Mouse (Mus musculus) heart, adult 2 months (tissue): ENCODE measurements at regions not wholly inside any gene's neighbourhood (a gene's known extent, or its start where the extent isn't known, plus 50 kb on each side); places are given as distances from the start of the nearest gene placed in this dataset.

ENCODE experiments used
- DNase-seq, 2 experiments: peaks; one replicate each; pipeline ENCODE4 v3.0.0; 2021
- H3K27ac ChIP-seq: fragments of 200-600 bp; 2 replicates; pipeline ENCODE4 v1.8.1; 2022
- H3K27me3 ChIP-seq: fragments of 200-500 bp; 2 replicates; pipeline ENCODE4 v1.6.1; 2012; ENCODE audit warnings: mild to moderate bottlenecking, low read length, inconsistent platforms, mixed read lengths; ENCODE audit not compliant: control insufficient read depth, insufficient read depth
- H3K36me3 ChIP-seq: fragments of 200-500 bp; 2 replicates; pipeline ENCODE4 v1.6.1; 2012; ENCODE audit warnings: low read length, inconsistent platforms; ENCODE audit not compliant: control insufficient read depth, insufficient read depth
- H3K4me1 ChIP-seq: fragments of 200-500 bp; 2 replicates; pipeline ENCODE4 v1.6.1; 2011; ENCODE audit warnings: low read length; ENCODE audit not compliant: control insufficient read depth, insufficient read depth
- H3K4me3 ChIP-seq: fragments of 200-600 bp; 2 replicates; pipeline ENCODE4 v1.8.1; 2022
- H3K79me2 ChIP-seq: fragments of 200-500 bp; replicated peaks from 2 replicates; pipeline ENCODE4 v1.6.1; 2012; ENCODE audit warnings: mild to moderate bottlenecking, inconsistent platforms, low read length, moderate library complexity, mixed read lengths; ENCODE audit not compliant: control insufficient read depth, insufficient read depth
- H3K9ac ChIP-seq: fragments of 200-500 bp; 2 replicates; pipeline ENCODE4 v1.6.1; 2012; ENCODE audit warnings: low read depth, mild to moderate bottlenecking, control low read depth, inconsistent platforms, low read length, mixed read lengths
- CTCF ChIP-seq: fragments of 200-600 bp; IDR thresholded peaks from 2 replicates; pipeline ENCODE4 v1.8.1; 2022; ENCODE audit warnings: antibody characterized with exemption, mild to moderate bottlenecking, moderate library complexity
- EP300 ChIP-seq: fragments of 200-500 bp; IDR thresholded peaks from 2 replicates; pipeline ENCODE4 v1.6.1; 2011; ENCODE audit warnings: low read depth, low read length, control low read depth; ENCODE audit not compliant: insufficient read depth
- POLR2A ChIP-seq: fragments of 200-500 bp; IDR thresholded peaks from 2 replicates; pipeline ENCODE4 v1.6.1; 2011; ENCODE audit warnings: mild to moderate bottlenecking, low read depth, low read length, control low read depth; ENCODE audit not compliant: insufficient read depth
- WGBS: fragments of 180-500 bp; shearing (Covaris S2); methylation state at CpG from one replicate; pipeline ENCODE4 v1.1.7; 2018; 5-methylcytosine and 5-hydroxymethylcytosine counted together
- intact Hi-C: fragments of 180-260 bp; cut with DNase I; formaldehyde crosslinking; loops from one replicate; pipeline ENCODE4 v1.15.1; 2025

GRCm38 (mm10) chr9:23137682-23138210 lies 85.1 kb upstream of the Bmper start:
- no peak for TF ChIP-seq EP300
- TF ChIP-seq CTCF, result no peak
- TF ChIP-seq POLR2A, result no peak
- 40% methylated on average over 5 of the region's 5 CpGs for WGBS
- peak in 1 of 2 experiments; percentile 5 for DNase-seq
- intact Hi-C loops, result no loop called here
- Histone ChIP-seq H3K27me3 (no peaks in the 10 kb centered on the region), H3K27ac (no peak overlapping the region), H3K36me3 (no peaks in the 10 kb centered on the region), H3K79me2 (no peaks in the 10 kb centered on the region), H3K9ac (no peak overlapping the region), H3K4me3 (no peak overlapping the region), H3K4me1 (peaks cover 3% of the 10 kb centered on the region)

GRCm38 (mm10) chr9:23139580-23140162 lies 83.2 kb upstream of the Bmper start:
- Histone ChIP-seq H3K4me3 (no peak overlapping the region), H3K27me3 (no peaks in the 10 kb centered on the region), H3K4me1 (peaks cover 3% of the 10 kb centered on the region), H3K36me3 (no peaks in the 10 kb centered on the region), H3K79me2 (no peaks in the 10 kb centered on the region), H3K27ac (no peak overlapping the region), H3K9ac (no peak overlapping the region)
- WGBS, result 87% methylated on average over 4 of the region's 4 CpGs
- no peak for TF ChIP-seq EP300
- TF ChIP-seq CTCF, result no peak
- TF ChIP-seq POLR2A, result no peak
- intact Hi-C loops, result no loop called here
- no peak for DNase-seq

- 86% methylated on average over 7 of the region's 7 CpGs for WGBS
- Histone ChIP-seq H3K9ac (no peak overlapping the region), H3K4me1 (no peaks in the 10 kb centered on the region), H3K27me3 (no peaks in the 10 kb centered on the region), H3K4me3 (no peak overlapping the region), H3K27ac (no peak overlapping the region), H3K36me3 (no peaks in the 10 kb centered on the region), H3K79me2 (no peaks in the 10 kb centered on the region)
- DNase-seq, result peak in 1 of 2 experiments; percentile 10
- no peak for TF ChIP-seq CTCF
- no peak for TF ChIP-seq EP300
- no peak for TF ChIP-seq POLR2A
- intact Hi-C loops, result no loop called here
Observed at GRCm38 (mm10) chr9:23144281-23144680, 78.6 kb upstream of the Bmper start.

- Histone ChIP-seq H3K36me3 (no peaks in the 10 kb centered on the region), H3K4me3 (no peak overlapping the region), H3K4me1 (no peaks in the 10 kb centered on the region), H3K27me3 (no peaks in the 10 kb centered on the region), H3K79me2 (no peaks in the 10 kb centered on the region), H3K9ac (no peak overlapping the region), H3K27ac (no peak overlapping the region)
- 78% methylated on average over 6 of the region's 6 CpGs for WGBS
- intact Hi-C loops, result no loop called here
- no peak for DNase-seq
- TF ChIP-seq POLR2A (no peak), CTCF (no peak), EP300 (no peak)
Observed at GRCm38 (mm10) chr9:23150338-23150737, 72.5 kb upstream of the Bmper start.

- 66% methylated on average over 3 of the region's 3 CpGs for WGBS
- Histone ChIP-seq H3K4me3 (no peak overlapping the region), H3K79me2 (no peaks in the 10 kb centered on the region), H3K9ac (no peak overlapping the region), H3K36me3 (no peaks in the 10 kb centered on the region), H3K27ac (no peak overlapping the region), H3K27me3 (no peaks in the 10 kb centered on the region), H3K4me1 (no peaks in the 10 kb centered on the region)
- no peak for DNase-seq
- intact Hi-C loops, result no loop called here
- TF ChIP-seq CTCF, result no peak
- no peak for TF ChIP-seq POLR2A
- no peak for TF ChIP-seq EP300
Observed at GRCm38 (mm10) chr9:23150874-23151273, 72.0 kb upstream of the Bmper start.

GRCm38 (mm10) chr9:23151953-23152490 lies 70.9 kb upstream of the Bmper start:
- H3K4me1 ChIP-seq, result no peaks in the 10 kb centered on the region

More at GRCm38 (mm10) chr9:23151953-23152490, 70.9 kb upstream of the Bmper start:
- Histone ChIP-seq H3K9ac (no peak overlapping the region), H3K36me3 (no peaks in the 10 kb centered on the region), H3K27me3 (no peaks in the 10 kb centered on the region), H3K27ac (no peak overlapping the region), H3K4me3 (no peak overlapping the region), H3K79me2 (no peaks in the 10 kb centered on the region)
- no peak for TF ChIP-seq CTCF
- TF ChIP-seq POLR2A, result no peak
- no peak for TF ChIP-seq EP300
- no peak for DNase-seq
- intact Hi-C loops, result no loop called here
- 49% methylated on average over 1 of the region's 1 CpGs for WGBS
